Mouse (Mus musculus) kidney, postnatal 4 days (tissue): ENCODE data around the gene Atp13a2.
A peak's percentile ranks its signal among the peaks of the same experiment; 100 is the strongest.

Experiments used
- DNase-seq, 2 experiments: peaks; one replicate each; pipeline ENCODE4 v3.0.0; 2021; ENCODE audit warnings: mixed read lengths in 2 of 2

Gene Atp13a2

DNA sequence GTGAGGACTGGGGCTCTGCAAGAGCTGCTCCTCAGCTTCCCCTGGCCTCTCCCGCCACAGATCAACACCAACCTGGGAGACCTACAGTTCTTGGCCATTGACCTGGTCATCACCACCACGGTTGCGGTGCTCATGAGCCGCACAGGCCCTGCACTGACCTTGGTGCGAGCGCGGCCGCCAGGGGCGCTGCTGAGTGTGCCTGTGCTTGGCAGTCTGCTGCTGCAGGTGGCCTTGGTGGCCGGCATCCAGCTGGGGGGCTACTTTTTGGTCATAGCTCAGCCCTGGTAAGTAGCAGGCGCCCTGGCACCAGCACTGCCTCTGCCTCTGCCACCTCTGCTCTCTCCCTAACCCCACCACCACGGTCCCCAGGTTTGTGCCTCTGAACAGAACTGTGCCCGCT is 19.3 kb downstream of the Atp13a2 start:
- DNase-seq = peak; percentile 77 to 83

DNA sequence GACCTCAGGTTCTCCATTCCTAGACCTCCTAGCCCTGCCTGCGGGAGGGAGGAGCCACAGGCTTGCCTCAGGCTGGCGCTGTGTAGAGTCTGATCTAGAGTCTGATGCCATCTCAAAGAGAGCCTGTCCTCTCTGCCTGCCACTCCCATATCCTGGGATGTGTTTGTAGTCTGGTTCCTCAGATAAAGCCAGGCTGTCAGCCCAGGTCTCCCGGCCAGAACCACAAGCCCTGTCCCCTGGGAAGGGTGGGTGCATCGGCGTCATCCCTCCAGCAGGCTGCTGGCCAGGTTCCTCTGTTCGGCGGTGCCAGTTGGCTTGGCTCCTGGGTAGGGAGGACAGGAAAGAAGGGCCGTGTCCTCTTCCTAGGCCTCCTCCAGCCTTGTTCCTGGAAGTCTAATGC is 21.4 kb downstream of the Atp13a2 start:
- no peak for DNase-seq

- no peak for DNase-seq
Measured at GRCm38 (mm10) chr4:141010118-141010517, 23.4 kb downstream of the Atp13a2 start, which contains the start of gene Mfap2. Mfap2 (plus strand) TSS chr4:141010418.

- DNase-seq = peak; percentile 72 to 81
Measured at GRCm38 (mm10) chr4:141010526-141010925, 23.9 kb downstream of the Atp13a2 start.

- DNase-seq = peak; percentile 71 to 80
Measured at GRCm38 (mm10) chr4:141010941-141011429, 24.3 kb downstream of the Atp13a2 start.

DNA sequence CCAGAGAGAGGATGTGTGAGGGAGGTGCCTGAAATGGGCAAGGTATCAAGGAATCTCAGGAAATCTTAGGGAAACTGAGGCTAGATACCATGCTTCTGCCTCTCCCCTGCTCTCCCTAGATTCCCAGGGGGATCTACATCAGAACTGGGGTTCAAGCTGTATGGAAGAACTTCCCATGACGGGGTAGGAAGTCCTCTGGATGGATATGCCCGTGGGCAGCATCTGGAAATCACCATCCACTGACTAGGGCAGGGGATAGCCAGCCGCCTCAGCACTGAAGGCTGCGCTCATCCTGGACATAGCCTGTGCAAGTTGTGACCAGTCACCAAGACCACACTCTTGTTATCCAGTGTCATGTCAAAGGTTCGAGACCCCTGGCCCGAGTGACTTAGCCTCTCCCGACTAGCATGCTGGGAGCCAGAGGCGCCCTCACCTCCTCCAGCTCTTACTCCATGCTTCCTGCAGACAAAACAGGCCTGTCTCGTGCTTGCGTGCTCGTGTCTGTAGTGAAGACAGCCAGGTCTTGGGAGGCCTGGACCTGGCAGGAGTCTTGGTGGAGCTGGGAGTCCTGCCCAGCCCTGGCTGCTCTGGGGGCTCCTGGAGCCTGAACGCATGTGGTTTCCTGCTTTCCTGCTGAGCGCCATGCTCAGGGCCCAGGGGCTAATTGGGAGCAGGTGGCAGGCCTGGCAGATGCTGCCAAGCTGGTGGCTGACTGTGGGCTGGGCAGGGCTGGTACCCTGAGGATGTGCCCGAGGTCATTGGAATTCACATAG is 25.1 kb downstream of the Atp13a2 start:
- DNase-seq = peak in 1 of 2 experiments; percentile 52

DNA sequence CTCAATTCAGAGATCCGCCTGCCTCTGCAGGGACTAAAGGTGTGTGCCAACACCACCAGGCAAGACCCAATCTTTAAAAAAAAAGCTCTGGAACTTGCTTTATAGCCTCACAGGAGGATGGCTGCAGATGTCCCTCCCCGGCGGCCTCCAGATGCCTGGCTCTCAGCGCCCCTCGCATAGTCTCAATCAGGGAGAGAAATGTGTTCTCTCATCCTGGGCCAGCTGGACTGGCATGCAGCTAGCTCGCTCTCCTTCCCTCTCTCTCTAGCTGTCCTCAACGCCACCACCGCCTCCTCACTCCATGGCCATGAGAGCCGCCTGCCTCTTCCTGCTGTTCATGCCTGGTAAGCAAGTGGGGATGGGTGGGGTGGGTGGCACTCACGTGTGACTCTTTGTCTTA is 25.9 kb downstream of the Atp13a2 start:
- no peak for DNase-seq

DNA sequence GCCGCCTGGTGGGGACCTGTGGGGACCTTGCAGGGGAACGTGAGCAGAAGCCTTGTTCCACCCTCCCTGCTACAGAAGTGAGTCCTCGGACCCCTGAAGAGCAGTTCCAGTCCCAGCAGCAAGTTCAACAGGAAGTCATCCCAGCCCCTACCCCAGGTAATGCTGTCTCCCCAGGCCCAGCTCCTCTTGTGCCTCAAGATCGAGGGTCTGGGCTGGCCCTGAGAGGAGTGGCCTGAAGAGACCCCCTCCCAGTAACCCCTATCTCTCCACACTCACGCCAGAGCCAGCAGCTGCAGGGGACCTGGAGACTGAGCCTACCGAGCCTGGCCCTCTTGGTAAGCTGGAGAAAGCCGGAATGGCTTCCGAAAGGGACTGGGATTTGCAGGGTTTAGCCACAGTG is 27.4 kb downstream of the Atp13a2 start:
- DNase-seq = no peak

GRCm38 (mm10) chr4:141014856-141015255 is 28.2 kb downstream of the Atp13a2 start:
- DNase-seq = no peak

GRCm38 (mm10) chr4:141015356-141015755 is 28.7 kb downstream of the Atp13a2 start:
- DNase-seq = no peak

DNA sequence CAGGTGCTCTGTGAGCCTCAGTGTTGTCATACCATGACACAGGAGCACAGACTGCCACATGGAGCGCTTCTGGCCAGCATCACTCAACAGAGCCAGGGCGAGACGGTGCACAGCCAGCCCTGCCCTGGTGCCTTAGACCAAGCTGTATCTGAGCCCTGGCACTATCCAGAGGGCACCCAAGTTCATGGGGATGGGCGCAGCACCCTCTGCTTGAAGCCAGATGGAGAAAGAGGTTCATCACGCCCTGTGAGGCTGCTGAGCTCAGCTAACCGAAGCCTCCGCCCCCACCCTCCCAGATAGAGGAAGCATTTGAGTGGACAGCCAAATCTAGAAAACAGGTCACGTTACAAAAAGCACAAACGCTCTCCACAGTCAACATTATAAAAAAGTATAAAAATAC is 29.6 kb downstream of the Atp13a2 start:
- DNase-seq = peak in 1 of 2 experiments; percentile 42

DNA sequence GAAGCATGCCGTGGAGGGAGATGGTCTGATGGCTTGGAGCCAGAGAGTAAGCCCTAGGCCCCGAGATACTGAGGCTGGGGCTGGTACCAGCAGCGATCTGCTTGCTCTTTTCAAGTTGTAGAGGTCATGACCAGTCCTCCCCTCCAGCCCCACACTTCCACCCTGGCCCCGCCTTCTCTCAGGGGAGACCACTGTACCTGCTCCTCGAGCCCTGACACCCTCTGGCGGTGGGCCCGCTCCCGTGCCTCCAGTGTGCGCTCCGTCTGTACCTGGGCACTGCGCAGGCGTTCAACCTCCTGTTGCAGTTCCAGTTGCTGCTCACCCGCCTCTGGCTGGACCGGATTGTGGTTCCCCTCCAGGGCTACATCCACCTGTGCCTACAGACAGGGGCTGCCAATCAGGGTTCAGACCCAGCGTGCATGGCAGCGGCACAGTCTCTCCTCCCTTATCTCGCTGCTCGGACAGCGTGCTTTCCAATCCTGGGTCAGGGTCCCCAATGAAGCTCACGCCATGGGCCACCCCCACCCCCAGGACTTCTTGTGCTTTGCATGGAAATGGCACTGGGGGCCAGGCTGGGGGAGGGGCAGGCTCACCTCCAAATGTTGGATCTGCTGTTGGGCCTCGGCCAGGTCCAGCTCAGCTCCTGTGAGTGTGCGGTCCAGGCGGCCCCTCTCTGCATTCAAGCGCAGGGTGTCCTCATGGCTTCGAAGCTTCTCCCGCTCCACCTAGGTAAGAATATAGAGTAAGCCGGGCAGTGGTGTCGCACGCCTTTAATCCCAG is 31.2 kb downstream of the Atp13a2 start:
- no peak for DNase-seq

GRCm38 (mm10) chr4:141020220-141020619 is 33.5 kb downstream of the Atp13a2 start:
- DNase-seq = no peak

DNA sequence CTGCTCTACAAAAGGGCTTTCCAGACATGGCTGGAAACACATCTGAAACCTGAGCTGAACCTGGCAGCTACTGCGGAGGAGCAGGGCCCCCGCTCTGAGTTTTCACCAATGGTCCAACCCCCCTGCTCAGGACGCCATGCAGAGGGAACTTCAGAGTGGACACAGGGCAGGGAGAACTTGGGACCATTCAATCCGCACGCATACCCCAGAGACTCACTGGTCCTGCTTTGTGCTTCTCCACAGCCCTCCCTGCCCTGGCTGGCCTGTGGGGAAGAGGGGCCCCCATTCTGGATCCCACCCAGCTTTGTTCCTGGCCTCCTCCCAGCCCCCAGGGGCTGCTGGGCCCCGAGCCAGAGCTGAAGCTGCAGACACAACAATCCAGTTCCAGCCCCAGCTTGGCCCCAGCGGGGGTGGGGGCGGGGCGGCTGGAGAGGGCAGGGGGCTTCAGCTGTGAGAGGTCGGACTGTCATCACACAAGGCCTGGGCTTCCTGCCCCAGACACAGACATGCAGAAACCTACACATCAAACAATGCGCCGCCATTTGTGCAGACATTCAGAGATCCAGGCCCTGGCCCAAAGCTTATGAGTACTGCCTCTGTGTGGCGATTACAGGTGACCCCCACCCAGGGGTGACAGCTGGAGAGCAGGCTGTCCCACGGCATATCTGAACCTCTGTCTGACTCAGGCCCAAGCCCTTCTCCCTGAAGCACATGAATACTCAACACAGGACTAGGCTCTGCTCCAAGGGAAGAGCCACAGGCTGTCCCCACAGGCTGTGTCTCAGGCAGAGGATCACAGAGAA is 34.3 kb downstream of the Atp13a2 start:
- DNase-seq = peak; percentile 83 to 87

DNA sequence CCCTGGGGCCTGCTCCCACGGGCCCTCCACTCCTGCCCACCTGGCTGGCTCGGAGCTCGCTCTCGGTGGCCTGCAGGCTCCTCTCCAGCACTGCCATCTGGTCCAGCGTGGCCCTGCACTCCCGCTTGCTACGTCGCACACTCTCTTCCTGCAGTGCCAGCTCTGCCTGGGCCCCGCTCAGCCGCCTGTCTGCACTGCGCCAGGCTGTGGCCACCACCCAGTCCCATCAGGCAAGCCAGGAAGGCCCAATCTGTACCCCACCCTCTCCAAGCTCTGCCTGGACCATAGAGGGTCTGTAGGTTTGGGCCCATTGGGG is 34.9 kb downstream of the Atp13a2 start:
- DNase-seq = no peak

GRCm38 (mm10) chr4:141024052-141024451 is 37.4 kb downstream of the Atp13a2 start:
- DNase-seq = no peak

DNA sequence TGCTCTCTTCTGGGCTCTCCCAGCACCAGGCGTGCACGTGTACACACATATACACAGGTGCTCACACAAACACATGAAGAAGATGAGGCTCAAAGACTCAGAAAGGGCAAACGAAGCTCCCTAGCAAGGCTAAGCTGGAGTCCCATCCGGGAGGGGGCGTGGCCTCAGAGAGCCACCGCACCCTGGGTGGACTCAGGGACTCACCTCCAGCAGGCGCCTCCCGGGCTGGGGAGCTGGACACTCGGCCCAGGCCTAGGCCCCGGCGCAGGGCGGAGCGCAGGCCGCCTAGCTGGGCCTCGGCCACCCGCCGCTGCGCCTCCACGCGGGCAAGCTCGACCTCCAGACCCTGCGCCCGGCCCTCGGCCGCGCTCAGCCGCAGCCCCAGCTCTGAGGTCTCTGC is 38.3 kb downstream of the Atp13a2 start:
- DNase-seq = no peak

DNA sequence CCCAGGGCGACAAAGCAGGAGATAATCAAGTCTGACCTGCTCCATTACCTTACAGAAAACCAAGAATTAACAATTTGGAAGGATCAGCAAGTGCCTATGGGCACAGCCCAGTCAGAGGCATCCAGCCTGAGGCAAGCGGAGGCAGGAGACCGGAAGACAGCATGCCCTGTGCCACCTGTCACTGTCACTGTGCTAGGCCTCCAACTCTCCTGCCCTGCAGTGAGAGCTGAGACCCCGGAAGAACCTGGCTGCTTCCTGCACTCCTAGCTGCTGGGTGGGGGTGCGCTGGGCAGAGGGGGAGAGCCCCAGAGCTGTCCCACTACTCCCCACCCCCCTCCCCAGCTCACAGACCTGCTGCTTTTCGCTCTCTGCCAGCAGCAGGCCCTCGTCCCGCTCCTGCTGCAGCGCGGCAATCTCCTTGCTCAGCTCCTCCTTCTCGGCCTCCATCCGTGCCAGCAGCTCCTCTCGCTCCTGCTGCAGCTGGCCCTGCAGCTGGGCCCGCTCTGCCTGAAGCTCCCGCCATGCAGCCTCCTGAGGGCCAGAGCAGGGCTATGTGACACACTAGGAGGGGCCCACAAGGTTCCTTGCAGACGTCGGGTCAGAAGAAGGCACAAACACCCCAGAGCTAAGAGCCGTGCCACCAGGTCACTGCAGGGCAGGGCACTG is 44.0 kb downstream of the Atp13a2 start:
- no peak for DNase-seq

DNA sequence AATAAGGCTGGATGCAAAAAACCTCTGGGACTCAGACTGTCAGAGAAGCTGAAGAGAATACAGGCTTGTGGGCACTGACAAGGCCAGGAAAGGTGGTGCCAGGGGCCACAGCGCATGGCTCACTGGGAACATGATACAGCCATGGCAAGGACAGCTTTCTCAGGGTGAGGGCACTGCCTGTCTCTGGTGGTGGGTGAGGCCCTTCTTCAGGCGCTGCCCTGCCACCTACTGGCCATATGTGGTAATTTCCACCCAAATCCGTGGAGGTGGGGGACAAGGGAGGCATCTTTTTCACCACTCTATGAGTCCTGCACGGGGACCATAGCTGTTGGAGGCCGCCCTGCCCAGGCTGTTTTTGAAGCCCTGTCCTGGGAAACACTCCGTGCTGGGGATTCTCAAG is 45.1 kb downstream of the Atp13a2 start:
- DNase-seq = peak; percentile 87 to 88

DNA sequence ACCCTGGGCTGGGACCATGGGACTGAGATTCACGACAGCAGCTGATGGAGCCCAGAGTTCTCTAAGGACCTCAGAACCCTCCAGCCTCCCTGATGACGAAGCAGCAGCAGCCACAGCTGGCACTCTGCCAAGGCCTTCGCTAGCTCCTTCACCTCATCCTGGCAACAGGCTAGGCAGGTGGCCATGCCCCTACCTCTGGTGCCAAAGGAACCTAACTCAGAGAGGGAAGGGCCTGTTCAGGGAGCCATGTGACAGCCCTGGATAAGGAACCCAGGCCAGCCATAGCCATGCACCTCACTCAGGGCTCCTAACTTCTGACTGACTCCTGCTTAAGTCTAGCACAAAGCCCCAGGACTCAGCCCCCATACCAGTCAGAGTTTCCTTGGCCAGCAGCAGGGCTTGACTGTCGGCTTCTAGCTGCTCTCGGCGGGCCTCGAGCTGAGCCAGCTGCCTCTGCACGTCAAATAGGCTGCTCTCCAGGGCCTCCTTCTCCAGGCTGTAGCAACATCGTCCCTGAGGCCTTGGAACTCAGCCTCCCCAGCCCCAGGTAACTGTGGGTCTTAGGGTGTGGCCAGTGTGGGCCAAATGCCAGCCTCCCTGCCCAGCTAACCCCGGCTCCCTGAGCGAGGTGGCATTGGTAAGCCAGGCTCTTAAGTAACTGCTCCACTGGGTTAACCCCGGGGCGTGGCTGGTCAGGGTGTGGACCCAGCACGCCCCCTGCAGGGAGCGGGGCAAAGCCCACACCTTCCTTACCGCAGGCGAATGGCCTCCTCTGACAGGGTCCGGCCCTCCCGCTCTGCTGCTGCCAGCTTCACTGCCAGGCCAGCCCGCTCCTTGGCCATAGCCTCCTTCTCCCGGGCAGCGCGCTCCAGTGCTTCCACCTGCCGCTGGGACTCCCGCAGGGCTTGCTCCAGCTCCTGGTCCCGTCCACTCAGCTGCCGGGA is 47.2 kb downstream of the Atp13a2 start:
- peak; percentile 49 to 68 for DNase-seq

DNA sequence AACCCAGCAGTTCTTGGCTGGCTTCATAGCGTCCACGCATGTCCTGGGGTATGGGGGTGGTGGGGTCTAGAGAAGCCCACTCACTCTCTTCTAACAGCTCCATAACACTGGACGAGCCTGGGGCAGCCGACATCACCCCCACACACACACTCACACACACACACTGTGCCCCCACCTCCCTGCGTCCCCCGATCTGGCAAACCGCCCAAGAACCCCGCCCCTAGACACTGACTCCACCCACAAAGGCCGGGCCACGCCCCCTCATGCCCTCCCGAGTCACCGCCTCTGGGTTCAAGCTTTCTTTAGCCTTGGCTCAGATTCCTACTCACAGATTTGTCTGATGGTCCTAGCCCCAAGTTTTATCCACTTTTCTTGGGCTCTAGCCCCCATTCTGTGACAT is 54.4 kb downstream of the Atp13a2 start:
- DNase-seq = peak; percentile 73 to 77
